Mouse (Mus musculus) cerebellum, postnatal 14 days (tissue): ENCODE results near the gene Usp2.

ENCODE experiments used
- DNase-seq, 2 experiments: peaks; one replicate each; pipeline ENCODE4 v3.0.0; 2021; ENCODE audit warnings: mixed read lengths in 2 of 2

Gene Usp2

DNA sequence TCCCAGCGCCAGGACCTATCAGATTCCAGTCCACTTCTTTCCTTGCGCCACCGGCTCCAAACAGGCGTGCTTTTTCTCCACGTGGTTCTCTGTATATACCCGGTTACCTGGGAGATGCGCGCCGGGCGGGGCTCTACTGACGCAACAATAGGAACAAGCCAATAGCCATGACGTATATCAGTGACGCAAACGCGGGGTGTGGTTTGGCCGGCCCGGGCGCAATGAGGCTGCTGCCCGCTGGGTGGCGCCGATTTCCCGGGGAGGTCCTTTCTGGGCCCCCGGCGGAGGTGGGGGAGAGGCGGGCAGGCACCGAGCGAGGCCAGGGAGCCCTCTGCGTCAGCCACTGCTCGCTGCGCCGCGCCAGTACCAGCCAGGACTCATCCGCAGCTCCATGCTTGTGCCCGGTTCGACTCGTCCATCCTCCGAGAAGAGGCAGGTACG, at the start of gene Usp2:
Gene Usp2 (plus strand): TSS at position 237 of the 441 bp plus-strand sequence.
- peak; percentile 100 for DNase-seq

GRCm38 (mm10) chr9:44017846-44018245, 49.0 kb upstream of the Usp2 start:
- no peak for DNase-seq

GRCm38 (mm10) chr9:44020001-44020400, 46.8 kb upstream of the Usp2 start:
- DNase-seq, result no peak

GRCm38 (mm10) chr9:44022100-44022847, 44.5 kb upstream of the Usp2 start:
- DNase-seq, result no peak

DNA sequence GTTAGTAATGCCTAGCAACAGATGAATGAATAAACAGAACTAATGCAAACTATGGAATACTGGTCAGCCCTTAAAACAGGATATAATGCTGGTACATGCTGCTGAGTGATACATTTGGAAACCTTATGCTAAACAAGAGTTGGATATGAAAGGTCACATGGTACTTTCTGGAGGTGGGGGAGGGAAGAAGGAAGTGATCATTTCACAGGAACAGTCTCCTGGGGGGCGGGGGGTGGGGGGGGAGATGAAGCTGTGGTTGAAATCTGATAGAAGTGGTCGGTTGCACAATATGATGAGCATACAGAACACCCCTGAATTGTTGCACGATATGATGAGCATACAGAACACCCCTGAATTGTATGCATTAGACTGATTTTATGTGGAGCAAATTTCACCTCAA, 42.7 kb upstream of the Usp2 start:
- DNase-seq, result no peak

DNA sequence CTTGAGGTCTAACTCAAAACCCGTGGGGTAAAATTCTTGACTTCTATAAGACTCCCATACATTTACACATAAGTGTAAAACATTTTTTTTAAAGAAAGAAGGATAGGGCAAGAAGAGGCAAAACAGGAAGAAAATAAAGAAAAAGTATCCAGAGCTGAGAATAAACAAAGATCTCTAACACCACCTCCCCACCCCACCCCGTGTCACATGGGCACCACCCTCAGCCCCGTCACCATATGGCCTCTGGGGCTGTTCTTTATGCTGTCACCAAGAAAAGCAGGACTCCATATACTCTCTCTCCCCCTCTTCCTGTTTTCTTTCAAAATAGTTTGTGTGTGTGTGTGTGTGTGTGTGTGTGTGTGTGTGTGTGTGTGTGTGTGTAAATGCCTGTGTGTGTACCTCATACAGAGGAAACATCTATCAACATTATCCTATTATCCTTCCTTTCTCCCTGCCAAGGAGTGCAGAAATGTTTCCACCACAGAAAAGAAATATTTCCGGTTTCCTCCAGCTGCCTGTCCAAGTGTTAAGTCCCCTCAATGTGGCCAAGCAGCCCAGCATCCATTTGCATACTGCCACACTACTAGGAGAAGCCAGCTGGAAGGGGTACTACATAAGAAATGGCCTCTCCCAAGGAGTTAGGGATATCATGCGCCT, 37.1 kb upstream of the Usp2 start:
- DNase-seq, result no peak

GRCm38 (mm10) chr9:44030646-44031045, 36.2 kb upstream of the Usp2 start:
- DNase-seq, result no peak

DNA sequence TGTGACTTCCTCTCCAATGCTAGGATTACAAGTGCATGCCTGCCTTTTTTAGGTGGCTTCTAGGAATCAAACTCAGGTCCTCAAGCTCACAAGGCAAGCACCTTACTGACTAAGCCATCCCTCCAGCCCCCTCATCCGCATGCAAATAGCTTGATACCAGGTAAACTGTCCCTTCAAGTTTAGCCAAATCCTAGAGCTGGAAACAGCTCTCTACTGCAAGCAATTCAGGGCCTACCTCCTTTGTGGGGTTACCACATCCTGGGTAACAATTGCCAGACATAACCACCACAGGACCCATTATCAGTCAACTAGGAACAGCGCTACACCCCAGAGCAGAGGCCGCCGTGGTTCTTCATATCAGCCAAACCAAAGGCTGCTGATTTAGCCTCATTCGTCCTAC, 35.7 kb upstream of the Usp2 start:
- DNase-seq, result no peak

DNA sequence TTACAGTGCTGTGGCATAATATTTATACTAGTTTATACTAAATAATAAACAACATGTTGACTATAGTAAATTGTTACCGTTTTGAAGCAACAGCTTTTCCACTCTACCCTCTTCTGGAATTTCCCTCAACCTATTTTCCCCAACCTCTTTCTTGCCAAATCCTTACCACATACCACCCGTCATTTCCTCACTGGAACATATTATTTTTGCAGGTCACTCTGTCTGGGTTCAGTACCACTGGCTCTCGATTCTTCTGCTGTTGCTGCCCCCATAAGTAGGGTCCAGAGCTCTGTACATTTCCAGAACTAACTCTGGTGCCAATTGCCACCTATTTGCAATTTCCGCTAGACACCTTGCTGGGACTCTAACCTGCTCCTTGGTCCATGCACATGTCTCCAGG, 34.9 kb upstream of the Usp2 start:
- DNase-seq, result no peak

DNA sequence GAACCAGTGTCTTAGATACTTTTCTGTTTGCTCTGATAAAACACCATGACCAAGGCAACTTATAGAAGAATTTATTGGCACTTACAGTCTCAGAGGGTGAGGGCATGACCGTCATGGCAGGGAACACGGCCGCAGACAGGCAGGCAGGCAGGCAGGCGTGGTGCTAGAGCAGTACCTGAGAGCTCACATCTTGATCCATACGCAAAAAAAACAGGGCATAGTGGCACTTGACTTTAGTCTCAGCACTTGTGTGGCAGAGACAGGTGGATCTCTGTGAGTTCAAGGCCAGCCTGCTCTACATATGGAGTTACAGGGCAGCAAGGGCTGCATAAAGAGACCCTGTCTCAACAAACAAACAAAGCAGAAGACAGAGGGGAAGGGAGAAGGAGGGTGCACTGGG, 33.5 kb upstream of the Usp2 start:
- no peak for DNase-seq

DNA sequence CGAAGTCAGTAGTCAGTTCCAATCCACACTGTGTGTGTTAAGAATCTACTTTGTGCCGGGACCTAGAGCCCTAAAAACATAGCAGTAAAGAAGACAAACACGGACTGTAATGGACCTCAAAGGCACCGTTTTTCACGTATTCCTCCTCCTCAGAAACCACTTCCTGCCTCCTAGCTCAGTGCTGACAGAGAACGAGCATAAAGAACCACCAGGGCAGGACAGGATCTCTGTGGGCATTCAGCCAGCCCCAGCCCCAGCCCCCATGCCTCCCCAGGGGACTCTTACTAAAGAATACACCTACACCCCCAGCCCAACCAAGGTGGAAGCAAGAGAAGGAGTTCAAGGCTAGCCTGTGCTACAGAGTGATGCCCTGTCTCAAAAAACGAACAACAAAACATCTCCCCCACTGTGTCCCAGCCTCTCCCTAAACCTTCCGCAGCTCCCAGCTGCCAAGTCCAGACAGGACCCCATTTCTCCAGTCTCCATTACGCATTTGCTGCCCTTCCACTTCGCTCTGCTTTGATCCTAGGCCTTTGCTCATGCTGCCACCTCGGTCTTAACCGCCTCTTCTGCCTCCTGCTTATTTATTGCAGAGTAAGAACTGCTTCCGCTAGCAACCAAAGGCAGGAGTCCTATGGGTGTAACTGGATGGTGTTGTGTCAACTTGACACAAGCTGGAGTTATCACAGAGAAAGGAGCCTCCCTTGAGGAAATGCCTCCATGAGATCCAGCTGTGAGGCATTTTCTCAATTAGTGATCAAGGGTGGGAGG, 32.7 kb upstream of the Usp2 start:
- no peak for DNase-seq

- DNase-seq, result no peak
Measured at GRCm38 (mm10) chr9:44037106-44037505, 29.7 kb upstream of the Usp2 start.

GRCm38 (mm10) chr9:44041511-44042395, 25.1 kb upstream of the Usp2 start:
- DNase-seq, result peak in 1 of 2 experiments; percentile 24

DNA sequence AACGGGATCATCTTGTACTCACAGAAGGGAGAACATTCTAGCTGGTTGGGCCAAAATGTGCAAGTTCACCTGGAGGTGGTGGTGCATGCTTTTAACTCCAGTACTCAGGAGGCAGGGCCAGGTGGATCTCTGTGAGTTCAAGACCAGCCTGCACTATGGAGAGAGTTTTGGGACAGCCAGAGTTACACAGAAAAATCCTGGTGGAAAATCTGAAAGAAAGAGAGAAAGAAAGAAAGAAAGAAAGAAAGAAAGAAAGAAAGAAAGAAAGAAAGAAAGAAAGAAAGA, 24.5 kb upstream of the Usp2 start:
- DNase-seq, result no peak

DNA sequence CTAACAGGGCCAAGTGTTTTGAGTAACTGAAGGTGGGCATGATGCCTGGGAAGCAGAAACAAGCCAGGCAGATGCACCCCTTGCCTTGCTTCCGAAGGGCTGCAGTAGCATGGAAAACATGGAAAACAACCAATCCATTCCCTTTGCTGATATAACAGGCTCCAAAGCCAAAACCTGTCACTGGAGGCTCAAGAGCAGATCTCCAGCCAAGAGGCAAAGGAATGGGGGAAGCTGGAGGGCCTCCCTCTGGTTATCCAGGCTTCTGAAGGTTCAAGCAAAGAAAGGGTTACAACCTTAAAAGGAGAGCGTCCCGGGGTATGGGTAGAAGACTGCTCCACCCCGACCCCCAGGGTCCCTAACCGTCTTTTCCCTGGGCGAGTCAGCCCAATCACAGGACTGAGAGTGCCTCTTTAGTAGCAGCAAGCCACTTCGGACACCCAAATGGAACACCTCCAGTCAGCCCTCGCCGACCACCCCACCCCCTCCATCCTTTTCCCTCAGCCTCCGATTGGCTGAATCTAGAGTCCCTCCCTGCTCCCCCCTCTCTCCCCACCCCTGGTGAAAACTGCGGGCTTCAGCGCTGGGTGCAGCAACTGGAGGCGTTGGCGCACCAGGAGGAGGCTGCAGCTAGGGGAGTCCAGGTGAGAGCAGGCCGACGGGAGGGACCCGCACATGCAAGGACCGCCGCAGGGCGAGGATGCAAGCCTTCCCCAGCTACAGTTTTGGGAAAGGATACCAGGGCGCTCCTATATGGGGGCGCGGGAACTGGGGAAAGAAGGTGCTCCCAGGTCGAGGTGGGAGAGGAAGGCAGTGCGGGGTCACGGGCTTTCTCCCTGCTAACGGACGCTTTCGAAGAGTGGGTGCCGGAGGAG, 23.7 kb upstream of the Usp2 start, which contains the start of gene Thy1:
Gene Thy1 (plus strand): TSS at position 549 of the 872 bp plus-strand sequence.
- peak; percentile 72 to 79 for DNase-seq

DNA sequence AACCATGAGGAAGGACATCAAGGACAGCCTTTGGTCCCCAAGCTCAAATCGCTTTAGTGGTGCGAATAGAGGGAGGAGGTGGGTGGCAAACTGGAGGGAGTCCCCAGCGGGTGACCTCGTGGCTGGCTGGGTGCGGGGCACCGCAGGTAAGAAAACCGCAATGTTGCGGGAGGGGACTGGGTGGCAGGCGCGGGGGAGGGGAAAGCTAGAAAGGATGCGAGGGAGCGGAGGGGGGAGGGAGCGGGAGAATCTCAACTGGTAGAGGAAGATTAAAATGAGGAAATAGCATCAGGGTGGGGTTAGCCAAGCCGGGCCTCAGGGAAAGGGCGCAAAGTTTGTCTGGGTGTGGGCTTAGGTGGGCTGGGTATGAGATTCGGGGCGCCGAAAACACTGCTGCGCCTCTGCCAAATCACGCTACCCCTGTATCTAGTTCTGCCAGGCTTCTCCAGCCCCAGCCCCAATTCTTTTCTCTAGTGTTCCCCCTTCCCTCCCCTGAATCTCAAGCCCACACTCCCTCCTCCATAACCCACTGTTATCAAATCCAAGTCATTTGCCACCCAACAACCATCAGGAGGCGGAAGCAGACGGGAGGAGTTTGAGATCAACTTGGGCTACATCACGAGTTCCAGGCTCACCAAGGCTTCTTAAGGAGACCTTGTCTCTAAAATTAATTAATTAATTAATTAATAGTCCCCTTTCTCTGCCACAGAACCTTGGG, 23.0 kb upstream of the Usp2 start:
- peak; percentile 51 to 63 for DNase-seq

DNA sequence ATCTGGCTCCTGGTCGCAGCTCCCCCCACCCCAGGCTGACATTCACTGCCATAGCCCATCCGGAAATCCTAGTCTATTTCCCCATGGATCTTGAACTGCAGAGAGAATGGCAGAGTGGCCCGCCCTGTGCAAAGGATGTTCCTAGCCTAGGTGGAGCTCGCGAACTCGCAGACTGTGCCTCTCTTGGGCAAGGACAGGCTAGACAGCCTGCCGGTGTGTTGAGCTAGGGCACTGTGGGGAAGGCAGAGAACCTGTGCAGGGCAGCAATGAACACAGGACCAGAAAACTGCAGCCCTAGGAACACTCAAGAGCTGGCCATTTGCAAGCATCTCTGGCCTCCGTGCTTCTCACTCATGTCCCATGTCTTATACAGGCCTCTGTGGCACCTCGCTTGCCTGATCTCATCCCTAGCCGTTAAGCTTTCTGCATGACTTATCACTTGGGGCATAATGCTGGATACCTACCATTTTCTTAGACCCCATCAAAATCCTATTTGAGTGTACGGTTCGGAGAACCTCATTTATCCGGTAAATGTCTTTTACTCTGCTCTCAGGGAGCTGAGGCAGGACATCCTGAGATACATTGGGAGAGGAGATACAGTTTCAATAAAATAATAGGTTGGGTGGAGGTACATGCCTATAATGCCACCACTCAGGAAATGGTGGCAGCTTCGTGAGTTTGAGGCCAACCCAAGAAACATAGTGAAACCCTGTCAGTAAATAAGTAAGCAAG, 22.2 kb upstream of the Usp2 start:
- DNase-seq, result peak; percentile 51 to 58

GRCm38 (mm10) chr9:44045158-44045883, 21.5 kb upstream of the Usp2 start:
- no peak for DNase-seq

GRCm38 (mm10) chr9:44045884-44046272, 20.9 kb upstream of the Usp2 start:
- no peak for DNase-seq

DNA sequence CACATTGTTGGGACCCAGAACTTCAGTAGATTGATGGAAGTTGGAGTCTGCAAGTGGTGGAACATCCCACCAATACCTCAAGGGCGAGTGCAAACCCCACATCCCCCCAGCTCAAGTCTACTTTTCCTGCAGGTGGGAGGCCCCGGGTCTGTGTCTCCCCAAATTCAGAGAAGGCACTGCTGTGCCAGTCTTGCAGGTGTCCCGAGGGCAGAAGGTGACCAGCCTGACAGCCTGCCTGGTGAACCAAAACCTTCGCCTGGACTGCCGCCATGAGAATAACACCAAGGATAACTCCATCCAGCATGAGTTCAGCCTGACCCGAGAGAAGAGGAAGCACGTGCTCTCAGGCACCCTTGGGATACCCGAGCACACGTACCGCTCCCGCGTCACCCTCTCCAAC, 20.4 kb upstream of the Usp2 start:
- peak in 1 of 2 experiments; percentile 22 for DNase-seq
